Mouse (Mus musculus) limb, embryonic 11.5 days (tissue): Measurements from ENCODE around the gene Wdr35. TPM values are rescaled to one million over a fixed set of nuclear protein-coding genes. Genes with fewer than 3 reads are reported as not detected.
"Not testable (repeated sequence)": the region's sequence is repeated elsewhere in the genome, so short reads cannot be mapped to it uniquely, and the experiment has no call there.

Experiments used
- ATAC-seq: fragments of 200-750 bp; cut with Nextera tagmentation; 2 replicates; pipeline ENCODE4 v1.8.0; 2017; ENCODE audit warnings: low read depth; ENCODE audit not compliant: insufficient number of reproducible peaks, low FRiP score, low TSS enrichment
- DNase-seq: peaks from one replicate; pipeline ENCODE4 v3.0.0-alpha.2; 2015; ENCODE audit warnings: low spot score
- H3K27ac ChIP-seq: fragments of 300-500 bp; sonication (generic); replicated peaks from 2 replicates; pipeline ENCODE4 v1.5.1; 2014; ENCODE audit warnings: low read depth, mild to moderate bottlenecking, low read length
- H3K27me3 ChIP-seq: fragments of 300-500 bp; sonication (generic); 2 replicates; pipeline ENCODE4 v1.6.1; 2014; ENCODE audit warnings: mild to moderate bottlenecking, low read length, mixed read lengths; ENCODE audit not compliant: control insufficient read depth, insufficient read depth
- H3K36me3 ChIP-seq: fragments of 300-500 bp; sonication (generic); 2 replicates; pipeline ENCODE4 v1.6.1; 2014; ENCODE audit warnings: mild to moderate bottlenecking, low read length, moderate library complexity, mixed read lengths; ENCODE audit not compliant: control insufficient read depth, insufficient read depth
- H3K4me1 ChIP-seq: fragments of 300-500 bp; sonication (generic); 2 replicates; pipeline ENCODE4 v1.6.1; 2014; ENCODE audit warnings: low read length, mixed read lengths; ENCODE audit not compliant: control insufficient read depth, insufficient read depth
- H3K4me2 ChIP-seq: fragments of 300-500 bp; sonication (generic); 2 replicates; pipeline ENCODE4 v1.6.1; 2014; ENCODE audit warnings: low read depth, mild to moderate bottlenecking, moderate library complexity; ENCODE audit not compliant: severe bottlenecking
- H3K4me3 ChIP-seq: fragments of 300-500 bp; sonication (generic); 2 replicates; pipeline ENCODE4 v1.5.1; 2014; ENCODE audit warnings: low read depth, low read length
- H3K9ac ChIP-seq: fragments of 300-500 bp; sonication (generic); 2 replicates; pipeline ENCODE4 v1.6.1; 2014; ENCODE audit warnings: mild to moderate bottlenecking, low read length
- H3K9me3 ChIP-seq: fragments of 300-500 bp; sonication (generic); 2 replicates; pipeline ENCODE4 v1.6.1; 2016; ENCODE audit warnings: low read length; ENCODE audit not compliant: control insufficient read depth
- WGBS: fragments of 180-500 bp; shearing (Covaris S2); extraction: QIAGEN DNeasy Blood & Tissue Kit; methylation state at CpG from one replicate; pipeline ENCODE4 v1.1.7; 2014; 5-methylcytosine and 5-hydroxymethylcytosine counted together
- polyA plus RNA-seq: library from polyadenylated mRNA; unstranded; fragments of >200 nt; fragmentation: Nextera tagmentation; extraction: Ambion mirVana; gene quantifications from 2 replicates; pipeline ENCODE4 v1.2.1, GENCODE M21; 2014

The Wdr35 gene
- polyA plus RNA-seq, result 27.3 and 31.1 TPM in 2 replicates

DNA sequence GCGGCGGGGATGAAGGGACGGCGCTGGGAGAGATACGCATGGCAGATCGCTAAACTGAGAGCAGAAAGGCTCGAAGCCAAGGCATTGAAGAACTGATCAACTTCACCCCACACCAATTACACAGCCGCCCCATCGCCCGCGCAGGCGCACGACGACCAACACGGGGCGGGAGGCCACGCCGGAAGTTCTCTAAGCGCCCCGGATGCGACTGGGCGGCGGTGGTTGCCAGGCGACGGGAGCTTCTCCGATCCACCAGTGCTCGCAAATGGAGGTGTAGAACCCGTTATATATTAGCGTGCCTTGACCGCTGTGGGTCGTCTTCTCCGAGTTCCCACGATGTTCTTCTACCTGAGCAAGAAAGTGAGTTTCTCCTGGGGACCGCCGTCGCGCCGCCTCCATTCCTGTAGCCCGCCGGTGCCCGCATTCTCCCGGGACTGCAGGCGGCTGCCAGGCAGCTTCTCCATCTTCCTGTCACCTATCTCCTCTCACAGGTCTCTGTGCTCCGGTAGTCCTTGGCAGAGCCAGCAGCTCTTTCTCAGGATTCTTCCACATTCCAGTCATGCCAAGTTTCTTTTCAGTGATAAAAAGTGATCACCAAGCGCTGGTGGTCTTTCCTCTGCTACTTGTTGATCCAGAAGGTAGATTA is at the start of gene Wdr35:
Gene Wdr35, plus strand, starts transcription at position 73 of the 646 bp plus-strand sequence.
- no peaks in the 10 kb centered on the region for H3K36me3 ChIP-seq
- no peak for ATAC-seq
- peak within 1 kb of the TSS; percentile 80 for H3K4me2 ChIP-seq
- peak within 1 kb of the TSS; percentile 58 for H3K9ac ChIP-seq
- H3K27me3 ChIP-seq, result no peaks in the 10 kb centered on the region
- H3K4me3 ChIP-seq, result peak within 1 kb of the TSS; percentile 57
- H3K9me3 ChIP-seq, result no peaks in the 10 kb centered on the region
- H3K4me1 ChIP-seq, result peaks cover 3% of the 10 kb centered on the region; the same call in 1 of the 2 replicates
- WGBS, result under 1% methylated on average over 45 of the region's 45 CpGs
- peak; percentile 85 for DNase-seq
- H3K27ac ChIP-seq, result no peak within 1 kb of the TSS

DNA sequence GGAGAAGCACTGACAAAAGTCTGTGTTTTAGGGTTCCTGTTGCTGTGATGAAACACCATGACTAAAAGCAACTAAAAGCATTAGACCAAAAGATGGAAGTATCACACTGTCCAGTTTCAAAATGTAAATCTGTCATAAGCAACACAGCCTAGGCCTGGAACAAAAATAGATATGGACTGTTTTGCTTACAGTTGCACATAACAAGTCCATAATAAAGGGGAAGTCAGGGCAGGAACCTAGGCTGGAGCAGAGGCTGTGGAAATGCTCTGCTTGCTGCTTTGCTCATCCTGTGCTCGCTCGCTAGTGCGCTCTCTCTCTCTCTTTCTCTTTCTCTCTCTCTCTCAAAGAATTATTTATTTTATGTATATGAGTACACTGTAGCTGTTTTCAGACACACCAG is 46.0 kb upstream of the Wdr35 start:
- WGBS, result 98% methylated on average over 3 of the region's 3 CpGs
- Histone ChIP-seq H3K27me3 (no peaks in the 10 kb centered on the region), H3K4me2 (no peak overlapping the region), H3K36me3 (peaks cover 7% of the 10 kb centered on the region; the same call in 1 of the 2 replicates), H3K9ac (no peak overlapping the region), H3K4me3 (no peak overlapping the region), H3K9me3 (no peaks in the 10 kb centered on the region), H3K4me1 (peaks cover 19% of the 10 kb centered on the region), H3K27ac (no peak overlapping the region)
- ATAC-seq (no peak), DNase-seq (no peak)

DNA sequence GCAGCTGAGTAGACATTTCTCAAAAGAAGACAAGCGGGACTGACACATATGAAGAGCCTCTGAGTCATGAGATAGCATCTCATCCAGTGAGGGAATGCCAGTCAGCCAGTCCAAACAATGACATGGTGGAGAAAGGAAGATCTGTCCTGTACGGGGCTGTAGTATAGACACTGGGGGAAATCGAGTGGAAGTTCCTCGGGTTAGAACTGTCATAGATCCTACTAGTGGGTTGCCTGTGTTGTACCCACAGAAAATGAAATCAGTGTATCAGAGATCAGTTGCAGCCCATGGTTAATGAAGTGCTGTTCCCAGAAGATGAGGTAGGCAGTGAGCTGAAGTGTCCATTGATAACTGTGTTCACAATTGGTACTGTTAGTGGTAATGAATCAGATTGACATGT is 44.9 kb upstream of the Wdr35 start:
- Histone ChIP-seq H3K9me3 (no peaks in the 10 kb centered on the region), H3K9ac (no peak overlapping the region), H3K36me3 (peaks cover 8% of the 10 kb centered on the region; the same call in 1 of the 2 replicates), H3K4me3 (no peak overlapping the region), H3K4me1 (peaks cover 11% of the 10 kb centered on the region), H3K27me3 (no peaks in the 10 kb centered on the region), H3K4me2 (no peak overlapping the region), H3K27ac (no peak overlapping the region)
- DNase-seq (no peak), ATAC-seq (no peak)
- 89% methylated on average over 4 of the region's 4 CpGs for WGBS

DNA sequence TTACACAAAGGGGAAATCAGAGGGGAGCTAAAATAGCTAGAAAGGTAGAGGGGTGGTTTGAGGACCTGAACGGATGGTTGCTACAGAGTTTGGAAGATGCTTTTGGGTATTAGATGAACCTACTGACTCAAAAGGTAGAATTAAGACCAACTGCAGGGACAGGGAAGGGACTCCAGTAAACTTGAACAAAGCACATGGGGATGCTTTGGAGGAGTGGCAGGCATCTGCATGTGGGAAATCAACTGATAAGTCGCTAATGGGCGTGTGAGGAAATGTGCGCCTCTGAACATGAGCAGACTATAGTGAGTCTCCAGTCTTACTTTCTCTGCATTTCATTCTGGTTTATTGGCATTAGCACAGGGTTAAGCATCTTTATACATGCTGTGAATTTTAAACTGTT is 42.6 kb upstream of the Wdr35 start:
- H3K36me3 ChIP-seq, result peaks cover 14% of the 10 kb centered on the region
- H3K9me3 ChIP-seq, result no peaks in the 10 kb centered on the region
- no peak for DNase-seq
- no peak overlapping the region for H3K4me3 ChIP-seq
- no peak overlapping the region for H3K4me2 ChIP-seq
- no peak for ATAC-seq
- WGBS, result 87% methylated on average over 4 of the region's 4 CpGs
- no peak overlapping the region for H3K27ac ChIP-seq
- no peaks in the 10 kb centered on the region for H3K27me3 ChIP-seq
- 0 out of 2 replicates have a peak, but pooled peaks cover 3% of the 10 kb centered on the region for H3K4me1 ChIP-seq
- H3K9ac ChIP-seq, result no peak overlapping the region

DNA sequence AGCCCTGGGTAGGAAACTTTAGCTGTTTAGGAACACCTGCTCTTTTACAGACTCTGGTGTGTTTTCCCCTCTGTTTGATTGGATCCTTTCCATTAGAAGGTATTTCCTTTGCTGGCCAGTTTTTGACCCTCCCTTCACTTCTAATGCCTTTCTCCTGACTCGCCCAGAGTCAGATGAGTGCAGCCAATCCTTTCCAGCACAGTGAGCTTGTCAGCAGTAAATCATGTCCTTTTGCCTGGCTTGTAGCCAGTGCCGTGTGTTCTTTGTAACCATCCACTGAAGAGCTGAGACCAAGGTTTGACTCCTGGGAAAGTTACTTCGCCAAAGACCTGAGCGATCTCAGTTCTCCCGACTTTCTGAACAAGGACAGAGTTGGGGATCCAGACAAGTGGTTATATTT is 38.3 kb upstream of the Wdr35 start:
- Histone ChIP-seq H3K36me3 (peaks cover 22% of the 10 kb centered on the region), H3K4me1 (no peaks in the 10 kb centered on the region), H3K27ac (no peak overlapping the region), H3K4me2 (no peak overlapping the region), H3K27me3 (no peaks in the 10 kb centered on the region), H3K9me3 (no peaks in the 10 kb centered on the region), H3K4me3 (no peak overlapping the region), H3K9ac (no peak overlapping the region)
- WGBS, result 69% methylated on average over 5 of the region's 5 CpGs
- no peak for DNase-seq
- ATAC-seq, result no peak

DNA sequence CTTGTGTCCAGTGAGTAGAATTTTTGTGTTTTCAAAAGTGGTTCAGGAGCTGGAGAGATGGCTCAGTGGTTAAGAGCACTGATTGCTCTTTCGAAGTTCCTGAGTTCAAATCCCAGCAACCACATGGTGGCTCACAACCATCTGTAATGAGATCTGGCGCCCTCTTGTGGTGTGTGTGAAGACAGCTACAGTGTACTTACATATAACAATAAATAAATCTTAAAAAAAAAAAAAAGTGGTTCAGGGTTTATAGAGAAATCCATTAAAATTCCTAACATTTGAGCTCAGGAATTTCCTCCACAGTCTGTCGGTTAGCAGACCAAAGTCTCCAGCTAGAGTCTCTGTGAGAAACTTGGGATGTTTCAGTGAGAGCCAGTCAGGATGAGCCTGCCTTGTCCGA is 37.5 kb upstream of the Wdr35 start:
- not testable (repeated sequence) for H3K4me2 ChIP-seq, H3K4me3 ChIP-seq, H3K4me1 ChIP-seq, H3K9me3 ChIP-seq, DNase-seq, ATAC-seq, H3K9ac ChIP-seq, H3K27me3 ChIP-seq, H3K27ac ChIP-seq
- peaks cover 22% of the 10 kb centered on the region for H3K36me3 ChIP-seq
- WGBS, result 75% methylated on average over 4 of the region's 4 CpGs

DNA sequence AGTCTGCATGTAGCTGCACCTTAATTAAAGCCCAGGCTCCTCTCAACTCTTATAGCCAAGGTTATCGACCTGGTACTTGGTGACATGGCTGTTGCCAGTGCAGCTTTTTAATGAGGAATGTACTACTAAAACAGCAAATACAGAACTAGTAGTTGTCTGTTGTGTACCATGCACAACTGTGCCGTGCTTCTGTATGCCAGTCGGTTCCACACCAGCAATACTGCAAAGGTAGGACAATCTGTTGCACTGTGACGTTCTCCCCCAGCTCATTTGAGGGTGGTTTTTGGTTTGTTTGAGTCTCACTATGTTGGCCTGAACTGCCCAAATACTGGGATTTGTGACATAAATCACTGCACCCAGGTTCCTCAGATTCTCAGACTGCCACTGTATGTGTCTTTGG is 34.2 kb upstream of the Wdr35 start:
- no peak overlapping the region for H3K4me2 ChIP-seq
- H3K4me3 ChIP-seq, result no peak overlapping the region
- no peak overlapping the region for H3K27ac ChIP-seq
- H3K36me3 ChIP-seq, result peaks cover 18% of the 10 kb centered on the region
- H3K4me1 ChIP-seq, result no peaks in the 10 kb centered on the region
- ATAC-seq (no peak), DNase-seq (no peak)
- H3K27me3 ChIP-seq, result no peaks in the 10 kb centered on the region
- 90% methylated on average over 4 of the region's 4 CpGs for WGBS
- H3K9ac ChIP-seq, result no peak overlapping the region
- H3K9me3 ChIP-seq, result no peaks in the 10 kb centered on the region

DNA sequence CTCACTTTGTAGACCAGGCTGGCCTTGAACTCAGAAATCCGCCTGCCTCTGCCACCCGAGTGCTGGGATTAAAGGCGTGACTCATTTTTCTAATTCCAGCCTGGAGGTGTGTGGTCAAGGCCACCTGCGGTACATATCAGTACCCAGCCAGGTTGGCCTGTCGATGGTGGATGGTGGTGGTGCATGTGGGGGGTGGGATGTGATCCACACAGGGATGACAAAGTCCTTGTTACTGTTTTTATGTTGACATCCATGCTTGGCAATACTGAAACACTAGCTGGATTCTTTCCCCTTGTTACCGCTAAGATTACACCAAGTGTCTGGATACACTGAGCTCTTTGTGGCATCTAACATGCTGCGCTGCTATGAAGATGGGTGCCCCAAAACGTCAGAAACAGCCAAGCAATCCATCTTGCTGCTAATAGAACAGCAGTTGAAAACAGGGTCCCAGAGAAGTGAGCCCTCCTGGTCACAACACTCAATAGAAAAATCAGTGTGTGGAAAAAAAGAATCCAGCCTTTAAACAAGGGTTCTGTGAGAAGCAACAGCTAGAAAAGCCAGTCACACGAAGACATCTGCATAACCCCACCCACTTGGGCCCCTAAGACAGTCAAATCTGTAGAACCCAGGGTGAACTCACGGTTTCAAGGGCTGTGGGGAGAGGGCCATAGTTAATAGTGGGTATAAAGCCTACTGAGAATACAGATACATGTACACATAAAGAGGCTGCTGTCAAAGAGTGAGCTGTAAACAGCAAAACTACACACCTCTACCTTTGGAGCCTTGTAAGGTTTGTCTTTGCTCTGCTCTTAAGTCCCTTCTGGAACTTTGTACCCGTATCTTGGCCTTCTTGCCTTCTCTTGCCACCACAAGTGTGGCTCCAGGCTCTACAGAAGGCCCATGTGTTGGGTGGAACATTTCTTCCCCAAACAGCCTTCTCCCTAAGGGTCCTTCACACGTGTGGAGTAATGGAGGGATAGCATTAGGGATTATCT is 33.4 kb upstream of the Wdr35 start:
- H3K27me3 ChIP-seq, result no peaks in the 10 kb centered on the region
- no peaks in the 10 kb centered on the region for H3K4me1 ChIP-seq
- no peak overlapping the region for H3K27ac ChIP-seq
- WGBS, result 74% methylated on average over 12 of the region's 12 CpGs
- no peak overlapping the region for H3K4me2 ChIP-seq
- no peaks in the 10 kb centered on the region for H3K9me3 ChIP-seq
- H3K4me3 ChIP-seq, result no peak overlapping the region
- no peak overlapping the region for H3K9ac ChIP-seq
- H3K36me3 ChIP-seq, result peaks cover 16% of the 10 kb centered on the region
- DNase-seq (no peak), ATAC-seq (no peak)
